Mouse (Mus musculus) kidney, adult 2 months (tissue): ENCODE measurements around the gene OR5BS1P.

Source experiments
- CTCF ChIP-seq: fragments of 200-500 bp; conservative IDR thresholded peaks from 2 replicates; pipeline ENCODE4 v1.5.1; 2011; ENCODE audit warnings: low read depth, mild to moderate bottlenecking, control low read depth, low read length, moderate library complexity, mixed read lengths; ENCODE audit not compliant: insufficient read depth, insufficient read length
- POLR2A ChIP-seq: fragments of 200-500 bp; IDR thresholded peaks from one replicate; pipeline ENCODE4 v1.6.1; 2011; ENCODE audit warnings: low read depth, low read length, control low read depth

- TF ChIP-seq POLR2A (no peak), CTCF (no peak)
These were observed 36.7 kb downstream of the OR5BS1P start for GRCm38 (mm10) chr15:98506253-98506957.
